Mouse (Mus musculus): Measurements from ENCODE around the gene Ccdc142. TPM values are rescaled to one million over a fixed set of nuclear protein-coding genes. Genes with fewer than 3 reads are reported as not detected.

Gene Ccdc142
- polyA plus RNA-seq, 1 experiment from 2014 or later = 5.0 TPM

GRCm38 (mm10) chr6:83069488-83070246 lies 31.7 kb upstream of the Ccdc142 start:
- Histone ChIP-seq H3K4me3 (peak overlapping the region; percentile 24), H3K4me1 (peaks cover 23% of the 10 kb centered on the region), H3K9me3 (no peaks in the 10 kb centered on the region), H3K9ac (replicated peaks) (no peak overlapping the region), H3K36me3 (no peaks in the 10 kb centered on the region), H3K4me2 (replicated peaks) (peak overlapping the region; percentile 25; the same call in 1 of the 2 replicates), H3K27me3 (peaks cover 100% of the 10 kb centered on the region), H3K27ac (replicated peaks) (no peak overlapping the region)
- ATAC-seq (ENCODE audit: low FRiP score, low read depth) = no peak
- 1% methylated on average over 66 of the region's 69 CpGs for WGBS

GRCm38 (mm10) chr6:83070247-83070310 lies 31.3 kb upstream of the Ccdc142 start, which contains the start of gene Tlx2:
Gene Tlx2, minus strand, starts transcription at chr6:83070293.
- no peak within 1 kb of the TSS for H3K27ac ChIP-seq (replicated peaks)
- H3K27me3 ChIP-seq = peaks cover 100% of the 10 kb centered on the region
- peaks cover 23% of the 10 kb centered on the region for H3K4me1 ChIP-seq
- H3K36me3 ChIP-seq = no peaks in the 10 kb centered on the region
- 3% methylated on average over 10 of the region's 10 CpGs for WGBS
- no peaks in the 10 kb centered on the region for H3K9me3 ChIP-seq
- no peak for ATAC-seq (ENCODE audit: low FRiP score, low read depth)
- peak within 1 kb of the TSS; percentile 25; the same call in 1 of the 2 replicates for H3K4me2 ChIP-seq (replicated peaks)
- H3K9ac ChIP-seq (replicated peaks) = no peak within 1 kb of the TSS
- H3K4me3 ChIP-seq = peak within 1 kb of the TSS; percentile 24

- peak overlapping the region; percentile 24 for H3K4me3 ChIP-seq
- no peaks in the 10 kb centered on the region for H3K9me3 ChIP-seq
- ATAC-seq (ENCODE audit: low FRiP score, low read depth) = no peak
- H3K9ac ChIP-seq (replicated peaks) = no peak overlapping the region
- WGBS = under 1% methylated on average over 51 of the region's 58 CpGs
- no peaks in the 10 kb centered on the region for H3K36me3 ChIP-seq
- no peak overlapping the region for H3K27ac ChIP-seq (replicated peaks)
- peaks cover 100% of the 10 kb centered on the region for H3K27me3 ChIP-seq
- H3K4me2 ChIP-seq (replicated peaks) = peak overlapping the region; percentile 25; the same call in 1 of the 2 replicates
- peaks cover 23% of the 10 kb centered on the region for H3K4me1 ChIP-seq
These were observed 30.8 kb upstream of the Ccdc142 start for GRCm38 (mm10) chr6:83070311-83071219.

- H3K4me2 ChIP-seq (replicated peaks) = peak overlapping the region; percentile 23; the same call in 1 of the 2 replicates
- no peak overlapping the region for H3K9ac ChIP-seq (replicated peaks)
- H3K4me3 ChIP-seq = 0 out of 2 replicates have a peak overlapping the region, but pooled peaks have one; percentile 7
- no peak for ATAC-seq (ENCODE audit: low FRiP score, low read depth)
- H3K4me1 ChIP-seq = peaks cover 23% of the 10 kb centered on the region
- WGBS = 2% methylated on average over 19 of the region's 24 CpGs
- H3K27ac ChIP-seq (replicated peaks) = no peak overlapping the region
- H3K36me3 ChIP-seq = no peaks in the 10 kb centered on the region
- peaks cover 100% of the 10 kb centered on the region for H3K27me3 ChIP-seq
- no peaks in the 10 kb centered on the region for H3K9me3 ChIP-seq
These were observed 30.2 kb upstream of the Ccdc142 start for GRCm38 (mm10) chr6:83071220-83071619.

GRCm38 (mm10) chr6:83074979-83075378 lies 26.4 kb upstream of the Ccdc142 start:
- Histone ChIP-seq H3K27ac (replicated peaks) (no peak overlapping the region), H3K4me2 (replicated peaks) (no peak overlapping the region), H3K36me3 (peaks cover 2% of the 10 kb centered on the region; the same call in 1 of the 2 replicates), H3K4me3 (no peak overlapping the region), H3K9ac (replicated peaks) (no peak overlapping the region), H3K4me1 (peaks cover 29% of the 10 kb centered on the region), H3K27me3 (peaks cover 75% of the 10 kb centered on the region), H3K9me3 (no peaks in the 10 kb centered on the region)
- WGBS = 17% methylated on average over 2 of the region's 2 CpGs
- ATAC-seq (ENCODE audit: low FRiP score, low read depth) = no peak

GRCm38 (mm10) chr6:83077630-83078323 lies 23.6 kb upstream of the Ccdc142 start, which contains the start of gene Pcgf1:
Gene Pcgf1, plus strand, starts transcription at chr6:83077869.
- WGBS = under 1% methylated on average over 53 of the region's 54 CpGs
- Histone ChIP-seq H3K27ac (replicated peaks) (peak within 1 kb of the TSS; percentile 91), H3K9me3 (no peaks in the 10 kb centered on the region), H3K9ac (replicated peaks) (peak within 1 kb of the TSS; percentile 70), H3K4me2 (replicated peaks) (peak within 1 kb of the TSS; percentile 94), H3K4me3 (peak within 1 kb of the TSS; percentile 68), H3K4me1 (peaks cover 15% of the 10 kb centered on the region), H3K27me3 (peaks cover 58% of the 10 kb centered on the region), H3K36me3 (peaks cover 24% of the 10 kb centered on the region)
- peak; percentile 74 for ATAC-seq (ENCODE audit: low FRiP score, low read depth)

GRCm38 (mm10) chr6:83078324-83078858 lies 23.0 kb upstream of the Ccdc142 start:
- ATAC-seq (ENCODE audit: low FRiP score, low read depth) = peak; percentile 91
- H3K9me3 ChIP-seq = no peaks in the 10 kb centered on the region
- peaks cover 58% of the 10 kb centered on the region for H3K27me3 ChIP-seq
- H3K36me3 ChIP-seq = peaks cover 24% of the 10 kb centered on the region
- WGBS = under 1% methylated on average over 46 of the region's 46 CpGs
- peak overlapping the region; percentile 94 for H3K4me2 ChIP-seq (replicated peaks)
- peaks cover 15% of the 10 kb centered on the region for H3K4me1 ChIP-seq
- H3K27ac ChIP-seq (replicated peaks) = peak overlapping the region; percentile 91
- H3K9ac ChIP-seq (replicated peaks) = peak overlapping the region; percentile 70
- peak overlapping the region; percentile 68 for H3K4me3 ChIP-seq

GRCm38 (mm10) chr6:83080210-83080609 lies 21.2 kb upstream of the Ccdc142 start:
- peaks cover 58% of the 10 kb centered on the region for H3K27me3 ChIP-seq
- H3K4me1 ChIP-seq = peaks cover 17% of the 10 kb centered on the region
- no peak overlapping the region for H3K27ac ChIP-seq (replicated peaks)
- ATAC-seq (ENCODE audit: low FRiP score, low read depth) = no peak
- no peak overlapping the region for H3K9ac ChIP-seq (replicated peaks)
- H3K36me3 ChIP-seq = peaks cover 24% of the 10 kb centered on the region
- 98% methylated on average over 5 of the region's 5 CpGs for WGBS
- no peak overlapping the region for H3K4me3 ChIP-seq
- no peaks in the 10 kb centered on the region for H3K9me3 ChIP-seq
- no peak overlapping the region for H3K4me2 ChIP-seq (replicated peaks)

- Histone ChIP-seq H3K36me3 (peaks cover 24% of the 10 kb centered on the region), H3K27me3 (peaks cover 68% of the 10 kb centered on the region), H3K4me2 (replicated peaks) (no peak overlapping the region), H3K9ac (replicated peaks) (no peak overlapping the region), H3K4me3 (no peak overlapping the region), H3K27ac (replicated peaks) (no peak overlapping the region), H3K9me3 (no peaks in the 10 kb centered on the region), H3K4me1 (peaks cover 17% of the 10 kb centered on the region)
- 7% methylated on average over 5 of the region's 5 CpGs for WGBS
- no peak for ATAC-seq (ENCODE audit: low FRiP score, low read depth)
These were observed 17.9 kb upstream of the Ccdc142 start for GRCm38 (mm10) chr6:83083497-83083896.

GRCm38 (mm10) chr6:83084477-83084876 lies 16.9 kb upstream of the Ccdc142 start:
- WGBS = 6% methylated on average over 6 of the region's 6 CpGs
- Histone ChIP-seq H3K27ac (replicated peaks) (no peak overlapping the region), H3K27me3 (peaks cover 76% of the 10 kb centered on the region), H3K9me3 (no peaks in the 10 kb centered on the region), H3K4me2 (replicated peaks) (no peak overlapping the region), H3K36me3 (peaks cover 24% of the 10 kb centered on the region), H3K4me3 (no peak overlapping the region), H3K9ac (replicated peaks) (no peak overlapping the region), H3K4me1 (0 out of 2 replicates have a peak, but pooled peaks cover 9% of the 10 kb centered on the region)
- no peak for ATAC-seq (ENCODE audit: low FRiP score, low read depth)

GRCm38 (mm10) chr6:83086121-83087035 lies 15.0 kb upstream of the Ccdc142 start, which contains the start of gene Lbx2:
Gene Lbx2, plus strand, starts transcription at chr6:83086367.
- ATAC-seq (ENCODE audit: low FRiP score, low read depth) = no peak
- peaks cover 9% of the 10 kb centered on the region for H3K36me3 ChIP-seq
- H3K4me3 ChIP-seq = peak within 1 kb of the TSS; percentile 17; the same call in 1 of the 2 replicates
- H3K27me3 ChIP-seq = peaks cover 93% of the 10 kb centered on the region
- 0 out of 2 replicates have a peak within 1 kb of the TSS, but pooled peaks have one; percentile 15 for H3K4me2 ChIP-seq (replicated peaks)
- H3K9me3 ChIP-seq = no peaks in the 10 kb centered on the region
- 0 out of 2 replicates have a peak, but pooled peaks cover 9% of the 10 kb centered on the region for H3K4me1 ChIP-seq
- H3K27ac ChIP-seq (replicated peaks) = no peak within 1 kb of the TSS
- WGBS = 1% methylated on average over 35 of the region's 42 CpGs
- peak within 1 kb of the TSS; percentile 2; the same call in 1 of the 2 replicates for H3K9ac ChIP-seq (replicated peaks)

Data from midbrain, embryonic 12.5 days (tissue).